Mouse (Mus musculus) lung, postnatal 0 days (tissue): ENCODE data around the gene Mfrp. TPM values are rescaled to one million over a fixed set of nuclear protein-coding genes. Genes with fewer than 3 reads are reported as not detected.
A peak's percentile ranks its signal among the peaks of the same experiment; 100 is the strongest.
"Not testable (repeated sequence)": the region's sequence is repeated elsewhere in the genome, so short reads cannot be mapped to it uniquely, and the experiment has no call there.

Experiments
- ATAC-seq: fragments of 200-750 bp; cut with Nextera tagmentation; 2 replicates; pipeline ENCODE4 v1.8.0; 2017; ENCODE audit warnings: moderate library complexity
- DNase-seq: peaks from one replicate; pipeline ENCODE4 v3.0.0-alpha.2; 2016; ENCODE audit warnings: low spot score
- H3K27ac ChIP-seq: fragments of 300-500 bp; sonication (generic); 2 replicates; pipeline ENCODE4 v1.5.1; 2014; ENCODE audit warnings: antibody characterized with exemption, mild to moderate bottlenecking, low read length, mixed read lengths
- H3K27me3 ChIP-seq: fragments of 300-500 bp; sonication (generic); replicated peaks from 2 replicates; pipeline ENCODE4 v1.6.1; 2014; ENCODE audit warnings: low read length, mixed read lengths; ENCODE audit not compliant: insufficient read depth
- H3K36me3 ChIP-seq: fragments of 300-500 bp; sonication (generic); 2 replicates; pipeline ENCODE4 v1.6.1; 2014; ENCODE audit warnings: low read length, mixed read lengths; ENCODE audit not compliant: insufficient read depth
- H3K4me1 ChIP-seq: fragments of 300-500 bp; sonication (generic); 2 replicates; pipeline ENCODE4 v1.6.1; 2014; ENCODE audit warnings: antibody characterized with exemption, low read depth, low read length, mixed read lengths; ENCODE audit not compliant: insufficient read depth
- H3K4me2 ChIP-seq: fragments of 300-500 bp; sonication (generic); replicated peaks from 2 replicates; pipeline ENCODE4 v1.6.1; 2014; ENCODE audit warnings: low read depth, mild to moderate bottlenecking, low read length, moderate library complexity, mixed read lengths
- H3K4me3 ChIP-seq: fragments of 300-500 bp; sonication (generic); 2 replicates; pipeline ENCODE4 v1.5.1; 2014; ENCODE audit warnings: low read depth, low read length
- H3K9ac ChIP-seq: fragments of 300-500 bp; sonication (generic); replicated peaks from 2 replicates; pipeline ENCODE4 v1.6.1; 2014; ENCODE audit warnings: low read depth, mild to moderate bottlenecking
- H3K9me3 ChIP-seq: fragments of 300-500 bp; sonication (generic); 2 replicates; pipeline ENCODE4 v1.6.1; 2016; ENCODE audit warnings: low read length, mixed read lengths
- CTCF ChIP-seq: IDR thresholded peaks from 2 replicates; pipeline ENCODE4 v1.5.1; 2016; ENCODE audit warnings: antibody characterized with exemption, mild to moderate bottlenecking
- EP300 ChIP-seq: IDR thresholded peaks from 2 replicates; pipeline ENCODE4 v1.6.1; 2016; ENCODE audit warnings: antibody characterized with exemption, mild to moderate bottlenecking, control low read depth
- WGBS: fragments of 180-500 bp; shearing (Covaris S2); extraction: QIAGEN DNeasy Blood & Tissue Kit; methylation state at CpG from one replicate; pipeline ENCODE4 v1.1.7; 2014; 5-methylcytosine and 5-hydroxymethylcytosine counted together
- polyA plus RNA-seq: library from polyadenylated mRNA; unstranded; fragments of >200 nt; fragmentation: Nextera tagmentation; extraction: Ambion mirVana; gene quantifications from 2 replicates; pipeline ENCODE4 v1.2.1, GENCODE M21; 2015

The Mfrp gene
- polyA plus RNA-seq, 1 experiment from 2014 or later = 0.08 TPM

DNA sequence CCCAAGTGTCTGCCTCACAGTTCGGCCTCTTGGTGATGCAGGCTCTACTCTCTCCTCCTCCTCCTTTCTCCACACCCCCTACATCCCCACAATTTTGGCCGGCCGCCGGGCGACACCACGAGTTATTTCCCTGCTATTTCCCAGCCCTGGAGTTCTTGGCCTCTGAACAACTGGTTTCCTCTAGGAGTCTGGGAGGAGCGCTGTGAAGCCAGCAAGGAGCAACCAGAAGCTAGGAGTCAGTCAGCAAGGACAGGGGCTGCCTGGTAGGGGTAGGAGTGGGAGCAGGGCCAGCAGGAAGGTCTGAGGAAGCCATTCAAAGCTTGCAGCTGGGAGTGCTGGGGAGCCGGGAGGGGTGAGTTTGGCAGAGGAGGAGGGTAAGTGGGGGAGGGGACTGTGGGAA is 5.6 kb downstream of the Mfrp start, which contains the start of gene C1qtnf5:
Gene C1qtnf5 (plus strand): TSS at position 136 of the 400 bp plus-strand sequence.
- peak; percentile 90 for DNase-seq
- peak; percentile 69 for ATAC-seq
- H3K27me3 ChIP-seq = no peaks in the 10 kb centered on the region

DNA sequence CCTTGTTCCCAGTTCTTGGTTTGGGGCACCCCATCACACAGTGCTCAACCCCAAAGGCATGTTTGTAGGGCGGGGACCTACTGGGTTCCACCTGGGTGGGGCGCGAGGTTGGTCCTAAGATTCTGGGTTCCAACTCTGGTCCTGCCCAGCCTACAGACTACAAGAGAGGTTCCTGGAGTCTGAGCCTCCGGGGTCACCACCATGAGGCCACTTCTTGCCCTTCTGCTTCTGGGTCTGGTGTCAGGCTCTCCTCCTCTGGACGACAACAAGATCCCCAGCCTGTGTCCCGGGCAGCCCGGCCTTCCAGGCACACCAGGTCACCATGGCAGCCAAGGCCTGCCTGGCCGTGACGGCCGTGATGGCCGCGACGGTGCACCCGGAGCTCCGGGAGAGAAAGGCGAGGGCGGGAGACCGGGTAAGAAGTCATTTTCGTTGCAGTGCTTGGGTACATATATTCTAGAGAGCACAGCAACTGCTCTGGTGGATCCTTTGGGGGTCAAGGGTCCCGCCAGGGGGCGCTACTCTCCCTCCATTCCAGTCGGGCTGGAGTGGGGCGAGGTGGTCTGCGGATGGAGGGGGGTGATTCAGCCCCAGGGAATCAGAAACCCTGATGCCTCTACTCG is 6.1 kb downstream of the Mfrp start:
- Histone ChIP-seq H3K4me2 (peak overlapping the region; percentile 35), H3K4me1 (peaks cover 30% of the 10 kb centered on the region), H3K9ac (0 out of 2 replicates have a peak overlapping the region, but pooled peaks have one; percentile 13), H3K4me3 (no peak overlapping the region), H3K27me3 (no peaks in the 10 kb centered on the region), H3K9me3 (no peaks in the 10 kb centered on the region), H3K27ac (peak overlapping the region; percentile 73), H3K36me3 (no peaks in the 10 kb centered on the region)
- ATAC-seq (no peak; the same call in 1 of the 2 replicates), DNase-seq (no peak)
- no peak for TF ChIP-seq EP300
- TF ChIP-seq CTCF = peak; percentile 56
- 38% methylated on average over 24 of the region's 25 CpGs for WGBS

More for the DNA sequence above, 5.6 kb downstream of the Mfrp start, which contains the start of gene C1qtnf5:
- H3K27ac ChIP-seq = peak within 1 kb of the TSS; percentile 73
- peak within 1 kb of the TSS; percentile 35 for H3K4me2 ChIP-seq
- WGBS = 32% methylated on average over 7 of the region's 8 CpGs
- no peak within 1 kb of the TSS for H3K4me3 ChIP-seq
- no peaks in the 10 kb centered on the region for H3K9me3 ChIP-seq
- TF ChIP-seq EP300 = no peak
- peak; percentile 28 for TF ChIP-seq CTCF
- 0 out of 2 replicates have a peak within 1 kb of the TSS, but pooled peaks have one; percentile 13 for H3K9ac ChIP-seq
- H3K4me1 ChIP-seq = peaks cover 30% of the 10 kb centered on the region
- no peaks in the 10 kb centered on the region for H3K36me3 ChIP-seq

DNA sequence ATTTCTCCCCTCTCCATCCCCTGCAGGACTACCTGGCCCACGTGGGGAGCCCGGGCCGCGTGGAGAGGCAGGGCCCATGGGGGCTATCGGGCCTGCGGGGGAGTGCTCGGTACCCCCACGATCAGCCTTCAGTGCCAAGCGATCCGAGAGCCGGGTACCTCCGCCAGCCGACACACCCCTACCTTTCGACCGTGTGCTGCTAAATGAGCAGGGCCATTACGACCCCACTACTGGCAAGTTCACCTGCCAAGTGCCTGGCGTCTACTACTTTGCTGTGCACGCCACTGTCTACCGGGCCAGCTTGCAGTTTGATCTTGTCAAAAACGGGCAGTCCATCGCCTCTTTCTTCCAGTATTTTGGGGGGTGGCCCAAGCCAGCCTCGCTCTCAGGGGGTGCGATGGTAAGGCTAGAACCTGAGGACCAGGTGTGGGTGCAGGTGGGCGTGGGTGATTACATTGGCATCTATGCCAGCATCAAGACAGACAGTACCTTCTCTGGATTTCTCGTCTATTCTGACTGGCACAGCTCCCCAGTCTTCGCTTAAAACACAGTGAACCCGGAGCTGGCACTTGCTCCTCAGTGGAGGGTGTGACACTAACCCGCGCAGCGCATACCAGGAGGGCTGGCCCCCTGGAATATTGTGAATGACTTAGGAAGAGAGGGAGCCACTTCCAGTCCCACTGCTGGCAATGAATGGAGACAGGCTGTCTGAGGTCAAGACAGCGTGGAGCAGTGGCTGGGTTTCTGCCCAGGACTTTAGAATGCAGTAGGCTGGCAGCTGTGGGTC is 6.9 kb downstream of the Mfrp start:
- WGBS = 78% methylated on average over 31 of the region's 31 CpGs
- Histone ChIP-seq H3K9me3 (no peaks in the 10 kb centered on the region), H3K27me3 (no peaks in the 10 kb centered on the region), H3K4me2 (peak overlapping the region; percentile 35; the same call in 1 of the 2 replicates), H3K36me3 (no peaks in the 10 kb centered on the region), H3K27ac (no peak overlapping the region), H3K9ac (no peak overlapping the region), H3K4me3 (no peak overlapping the region), H3K4me1 (peaks cover 30% of the 10 kb centered on the region)
- DNase-seq (no peak), ATAC-seq (no peak)
- TF ChIP-seq EP300 (no peak), CTCF (no peak)

DNA sequence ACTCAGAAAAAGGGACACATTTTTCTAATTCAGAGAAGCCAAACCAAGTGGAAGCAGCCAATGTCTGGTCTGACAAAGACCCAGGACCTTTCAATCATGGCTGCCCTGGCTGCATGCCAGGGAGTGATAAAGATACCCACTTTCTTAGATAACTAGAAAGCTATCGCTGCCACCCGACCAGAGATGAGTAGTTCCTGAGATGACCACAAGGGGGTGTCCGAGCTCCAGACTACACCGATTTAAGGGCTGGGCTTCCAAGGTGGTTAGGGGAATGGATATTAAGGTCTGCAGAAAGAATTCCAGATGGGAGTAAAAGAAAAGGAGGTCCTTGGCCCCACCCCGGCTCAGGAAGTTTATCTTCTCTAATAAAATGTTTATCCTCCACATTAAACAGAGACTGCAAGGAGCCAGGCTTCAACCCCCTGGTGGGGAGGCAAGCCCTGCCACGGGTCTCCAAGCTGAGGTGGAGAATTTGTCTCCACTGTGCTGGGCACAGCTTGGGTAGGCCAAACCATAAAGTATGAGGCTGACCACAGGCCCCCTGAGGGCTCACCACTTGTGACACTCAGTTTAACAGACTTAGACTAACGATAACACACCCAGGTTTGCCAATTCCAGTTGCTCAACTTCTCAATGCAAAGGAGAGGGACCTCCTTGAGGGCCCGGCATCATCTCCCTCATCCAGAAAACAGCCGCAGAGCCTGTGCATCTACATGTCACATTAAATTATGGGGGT is 8.0 kb downstream of the Mfrp start:
- no peaks in the 10 kb centered on the region for H3K27me3 ChIP-seq
- DNase-seq (peak; percentile 75), ATAC-seq (no peak)
- H3K27ac ChIP-seq = no peak overlapping the region
- peaks cover 30% of the 10 kb centered on the region for H3K4me1 ChIP-seq
- TF ChIP-seq CTCF (peak; percentile 84), EP300 (no peak; the same call in 1 of the 2 replicates)
- no peak overlapping the region for H3K4me2 ChIP-seq
- no peaks in the 10 kb centered on the region for H3K36me3 ChIP-seq
- H3K9ac ChIP-seq = no peak overlapping the region
- 18% methylated on average over 9 of the region's 9 CpGs for WGBS
- no peaks in the 10 kb centered on the region for H3K9me3 ChIP-seq
- H3K4me3 ChIP-seq = no peak overlapping the region

DNA sequence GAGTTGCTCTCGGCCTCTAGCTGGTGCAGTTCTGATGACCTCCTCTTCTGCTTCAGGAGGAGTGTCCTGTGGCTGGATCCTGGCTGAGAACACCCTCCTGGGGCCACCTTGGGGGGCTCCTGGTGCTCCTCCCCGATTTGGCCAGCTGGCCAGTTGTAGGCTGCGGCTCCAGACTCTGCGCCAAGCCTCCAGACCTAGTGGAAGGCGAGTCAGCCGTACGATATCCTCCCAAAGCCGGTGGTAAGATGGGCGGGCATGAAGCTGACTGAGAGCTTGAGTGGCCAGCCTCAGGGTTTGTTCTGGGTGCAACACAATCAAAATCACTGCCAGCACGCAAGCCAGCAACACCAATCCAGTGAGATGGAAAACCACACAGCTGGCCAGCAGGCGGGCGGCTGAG is 10.4 kb downstream of the Mfrp start:
- H3K4me3 ChIP-seq, H3K9ac ChIP-seq, DNase-seq, H3K9me3 ChIP-seq, ATAC-seq, H3K27ac ChIP-seq, H3K4me2 ChIP-seq, H3K27me3 ChIP-seq, H3K36me3 ChIP-seq: not testable (repeated sequence)
- peaks cover 20% of the 10 kb centered on the region for H3K4me1 ChIP-seq
- 44% methylated on average over 5 of the region's 12 CpGs for WGBS
